Mouse (Mus musculus) lung, embryonic 14.5 days (tissue): ENCODE results near the gene Gm12248. TPM values are rescaled to one million over a fixed set of nuclear protein-coding genes. Genes with fewer than 3 reads are reported as not detected.

Experiments used
- ATAC-seq: fragments of 200-750 bp; cut with Nextera tagmentation; 2 replicates; pipeline ENCODE4 v1.8.0; 2017; ENCODE audit warnings: mild to moderate bottlenecking, moderate TSS enrichment, moderate library complexity; ENCODE audit not compliant: insufficient read depth
- DNase-seq: peaks from one replicate; pipeline ENCODE4 v3.0.0-alpha.2; 2015
- H3K27ac ChIP-seq: fragments of 300-500 bp; sonication (generic); 2 replicates; pipeline ENCODE4 v1.5.1; 2014; ENCODE audit warnings: low read depth, mild to moderate bottlenecking, moderate library complexity
- H3K27me3 ChIP-seq: fragments of 300-500 bp; sonication (generic); 2 replicates; pipeline ENCODE4 v1.6.1; 2014; ENCODE audit warnings: low read length, control low read depth; ENCODE audit not compliant: insufficient read depth
- H3K36me3 ChIP-seq: fragments of 300-500 bp; sonication (generic); 2 replicates; pipeline ENCODE4 v1.6.1; 2014; ENCODE audit warnings: control low read depth; ENCODE audit not compliant: insufficient read depth
- H3K4me1 ChIP-seq: fragments of 300-500 bp; sonication (generic); 2 replicates; pipeline ENCODE4 v1.6.1; 2014; ENCODE audit warnings: antibody characterized with exemption, control low read depth; ENCODE audit not compliant: insufficient read depth
- H3K4me2 ChIP-seq: fragments of 300-500 bp; sonication (generic); 2 replicates; pipeline ENCODE4 v1.6.1; 2014; ENCODE audit warnings: mild to moderate bottlenecking
- H3K4me3 ChIP-seq: fragments of 300-500 bp; sonication (generic); 2 replicates; pipeline ENCODE4 v1.5.1; 2014; ENCODE audit warnings: low read depth, low read length
- H3K9ac ChIP-seq: fragments of 300-500 bp; sonication (generic); 2 replicates; pipeline ENCODE4 v1.6.1; 2014
- H3K9me3 ChIP-seq: fragments of 300-500 bp; sonication (generic); 2 replicates; pipeline ENCODE4 v1.6.1; 2016; ENCODE audit warnings: low read depth, low read length, control low read depth
- CTCF ChIP-seq: IDR thresholded peaks from 2 replicates; pipeline ENCODE4 v1.5.1; 2016; ENCODE audit warnings: antibody characterized with exemption, low read depth
- WGBS: fragments of 180-500 bp; shearing (Covaris S2); extraction: QIAGEN DNeasy Blood & Tissue Kit; methylation state at CpG from one replicate; pipeline ENCODE4 v1.1.7; 2014; 5-methylcytosine and 5-hydroxymethylcytosine counted together
- polyA plus RNA-seq: library from polyadenylated mRNA; unstranded; fragments of >200 nt; fragmentation: Nextera tagmentation; extraction: Ambion mirVana; gene quantifications from 2 replicates; pipeline ENCODE4 v1.2.1, GENCODE M21; 2014

Gm12248 gene
- not detected in 2 replicates for polyA plus RNA-seq

- ATAC-seq (peak; percentile 79), DNase-seq (peak; percentile 54)
- TF ChIP-seq CTCF, result no peak
- H3K27me3 ChIP-seq, result 0 out of 2 replicates have a peak, but pooled peaks cover 4% of the 10 kb centered on the region
- no peaks in the 10 kb centered on the region for H3K9me3 ChIP-seq
- H3K9ac ChIP-seq, result 0 out of 2 replicates have a peak within 1 kb of the TSS, but pooled peaks have one; percentile 11
- H3K4me2 ChIP-seq, result peak within 1 kb of the TSS; percentile 51
- WGBS, result 11% methylated on average over 12 of the region's 12 CpGs
- H3K4me1 ChIP-seq, result no peaks in the 10 kb centered on the region
- H3K36me3 ChIP-seq, result no peaks in the 10 kb centered on the region
- no peak within 1 kb of the TSS for H3K27ac ChIP-seq
- H3K4me3 ChIP-seq, result no peak within 1 kb of the TSS; the same call in 1 of the 2 replicates
Measured at GRCm38 (mm10) chr11:58093021-58093528, at the start of gene Gm12248. Gene Gm12248, minus strand, starts transcription at chr11:58093134.

- Histone ChIP-seq H3K36me3 (peaks cover 91% of the 10 kb centered on the region), H3K27ac (no peak overlapping the region), H3K27me3 (no peaks in the 10 kb centered on the region), H3K4me3 (no peak overlapping the region), H3K4me1 (no peaks in the 10 kb centered on the region), H3K9ac (no peak overlapping the region), H3K9me3 (no peaks in the 10 kb centered on the region), H3K4me2 (no peak overlapping the region)
- DNase-seq, result no peak
- no peak for TF ChIP-seq CTCF
- no peak for ATAC-seq
- 82% methylated on average over 3 of the region's 3 CpGs for WGBS
Measured at GRCm38 (mm10) chr11:58139466-58139865, 46.5 kb upstream of the Gm12248 start.

GRCm38 (mm10) chr11:58138821-58139220, 45.9 kb upstream of the Gm12248 start:
- no peak for ATAC-seq
- Histone ChIP-seq H3K9me3 (no peaks in the 10 kb centered on the region), H3K4me2 (no peak overlapping the region), H3K4me1 (no peaks in the 10 kb centered on the region), H3K36me3 (peaks cover 91% of the 10 kb centered on the region), H3K27me3 (no peaks in the 10 kb centered on the region), H3K4me3 (no peak overlapping the region), H3K27ac (no peak overlapping the region), H3K9ac (no peak overlapping the region)
- DNase-seq, result no peak
- no peak for TF ChIP-seq CTCF
- WGBS, result 90% methylated on average over 11 of the region's 11 CpGs

GRCm38 (mm10) chr11:58136677-58137076, 43.7 kb upstream of the Gm12248 start:
- DNase-seq (no peak), ATAC-seq (no peak)
- H3K4me2 ChIP-seq, result no peak overlapping the region
- H3K27ac ChIP-seq, result no peak overlapping the region
- 88% methylated on average over 6 of the region's 6 CpGs for WGBS
- H3K9me3 ChIP-seq, result no peaks in the 10 kb centered on the region
- H3K36me3 ChIP-seq, result peaks cover 95% of the 10 kb centered on the region
- TF ChIP-seq CTCF, result no peak
- H3K9ac ChIP-seq, result no peak overlapping the region
- no peaks in the 10 kb centered on the region for H3K27me3 ChIP-seq
- no peak overlapping the region for H3K4me3 ChIP-seq
- no peaks in the 10 kb centered on the region for H3K4me1 ChIP-seq

GRCm38 (mm10) chr11:58135296-58135695, 42.4 kb upstream of the Gm12248 start:
- Histone ChIP-seq H3K9ac (no peak overlapping the region), H3K4me1 (no peaks in the 10 kb centered on the region), H3K4me3 (no peak overlapping the region), H3K27ac (no peak overlapping the region), H3K4me2 (no peak overlapping the region), H3K27me3 (no peaks in the 10 kb centered on the region), H3K9me3 (no peaks in the 10 kb centered on the region), H3K36me3 (peaks cover 94% of the 10 kb centered on the region)
- TF ChIP-seq CTCF, result no peak
- ATAC-seq, result no peak
- DNase-seq, result no peak

GRCm38 (mm10) chr11:58134869-58135268, 41.9 kb upstream of the Gm12248 start:
- Histone ChIP-seq H3K4me3 (no peak overlapping the region), H3K9ac (no peak overlapping the region), H3K27ac (no peak overlapping the region), H3K4me1 (no peaks in the 10 kb centered on the region), H3K4me2 (no peak overlapping the region), H3K27me3 (no peaks in the 10 kb centered on the region), H3K36me3 (peaks cover 94% of the 10 kb centered on the region), H3K9me3 (no peaks in the 10 kb centered on the region)
- TF ChIP-seq CTCF, result no peak
- DNase-seq, result no peak
- ATAC-seq, result no peak

GRCm38 (mm10) chr11:58132026-58132425, 39.1 kb upstream of the Gm12248 start:
- Histone ChIP-seq H3K9ac (no peak overlapping the region), H3K4me2 (no peak overlapping the region), H3K9me3 (no peaks in the 10 kb centered on the region), H3K36me3 (peaks cover 94% of the 10 kb centered on the region), H3K4me1 (no peaks in the 10 kb centered on the region), H3K27ac (no peak overlapping the region), H3K4me3 (no peak overlapping the region), H3K27me3 (no peaks in the 10 kb centered on the region)
- ATAC-seq, result no peak
- WGBS, result 92% methylated on average over 3 of the region's 3 CpGs
- DNase-seq, result no peak
- TF ChIP-seq CTCF, result no peak
